Mouse (Mus musculus): Measurements from ENCODE around the gene Btbd35f17.
"Not testable (repeated sequence)": the region's sequence is repeated elsewhere in the genome, so short reads cannot be mapped to it uniquely, and the experiment has no call there.

The Btbd35f17 gene

GRCm38 (mm10) chrX:4370336-4370735 lies at the start of gene Btbd35f17:
TSS of gene Btbd35f17 (plus strand) at chrX:4370636.
- not testable (repeated sequence) for DNase-seq (ENCODE audit: low spot score in 2 of 2)

Measured in thymus, postnatal 10 days (tissue).